Mouse (Mus musculus) thymus, postnatal 14 days (tissue): ENCODE data around the gene D630003M21Rik.

Source experiments
- DNase-seq: peaks from one replicate; pipeline ENCODE4 v3.0.0; 2021

The D630003M21Rik gene

GRCm38 (mm10) chr2:158138778-158139177 is 90.2 kb downstream of the D630003M21Rik start:
- DNase-seq: no peak

DNA sequence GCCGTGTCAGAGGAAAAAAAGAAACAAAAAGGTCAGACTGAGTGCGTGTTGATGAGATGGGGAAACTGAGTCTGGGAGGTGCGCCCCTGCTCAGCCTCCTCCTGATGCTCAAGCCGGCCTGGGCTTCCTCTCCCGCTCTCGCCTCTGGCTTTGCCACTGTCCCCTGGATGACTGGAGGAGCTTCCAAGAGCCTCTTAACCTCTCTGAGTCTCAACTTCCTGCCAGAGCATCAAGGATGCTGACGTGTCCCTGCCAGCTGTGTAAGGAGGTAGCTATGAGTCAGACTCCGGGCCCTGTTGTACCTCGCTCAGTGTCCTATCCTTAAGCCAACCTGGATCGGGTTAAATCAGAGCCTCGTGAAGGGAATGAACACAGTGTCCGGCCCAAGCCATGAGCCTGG is 91.3 kb downstream of the D630003M21Rik start:
- no peak for DNase-seq

GRCm38 (mm10) chr2:158136205-158136604 is 92.8 kb downstream of the D630003M21Rik start:
- no peak for DNase-seq

- peak; percentile 11 for DNase-seq
Measured at GRCm38 (mm10) chr2:158133050-158133449, 96.0 kb downstream of the D630003M21Rik start.
